Mouse (Mus musculus): Measurements from ENCODE around the gene Txndc2. TPM values are rescaled to one million over a fixed set of nuclear protein-coding genes. Genes with fewer than 3 reads are reported as not detected.
A peak's percentile ranks its signal among the peaks of the same experiment; 100 is the strongest.

Txndc2 gene
- polyA plus RNA-seq, 1 experiment from 2014 or later = not detected

- H3K36me3 ChIP-seq (ENCODE audit: control insufficient read depth, insufficient read depth, low read length) = no peaks in the 10 kb centered on the region
- under 1% methylated on average over 54 of the region's 91 CpGs for WGBS
- peak overlapping the region; percentile 97 for H3K4me3 ChIP-seq (ENCODE audit: low read depth, low read length)
- no peaks in the 10 kb centered on the region for H3K9me3 ChIP-seq (ENCODE audit: control insufficient read depth, low read length)
- H3K4me1 ChIP-seq (replicated peaks; ENCODE audit: control insufficient read depth, insufficient read depth, low read length) = 0 out of 2 replicates have a peak, but pooled peaks cover 5% of the 10 kb centered on the region
- H3K27me3 ChIP-seq (ENCODE audit: control insufficient read depth, insufficient read depth, low read length) = no peaks in the 10 kb centered on the region
- H3K4me2 ChIP-seq (replicated peaks; ENCODE audit: low read depth, low read length) = peak overlapping the region; percentile 62
- peak; percentile 60 for DNase-seq (ENCODE audit: low spot score)
- peak overlapping the region; percentile 96 for H3K9ac ChIP-seq (ENCODE audit: low read depth, low read length)
- peak; percentile 59 for ATAC-seq (ENCODE audit: low FRiP score)
- peak overlapping the region; percentile 99 for H3K27ac ChIP-seq (ENCODE audit: low read depth, low read length)
Measured at GRCm38 (mm10) chr17:65612391-65613141, 29.4 kb downstream of the Txndc2 start.

GRCm38 (mm10) chr17:65611721-65612120 lies 30.2 kb downstream of the Txndc2 start:
- Histone ChIP-seq H3K36me3 (ENCODE audit: control insufficient read depth, insufficient read depth, low read length) (no peaks in the 10 kb centered on the region), H3K27ac (ENCODE audit: low read depth, low read length) (no peak overlapping the region), H3K27me3 (ENCODE audit: control insufficient read depth, insufficient read depth, low read length) (no peaks in the 10 kb centered on the region), H3K4me2 (replicated peaks; ENCODE audit: low read depth, low read length) (peak overlapping the region; percentile 62), H3K4me3 (ENCODE audit: low read depth, low read length) (peak overlapping the region; percentile 97), H3K9me3 (ENCODE audit: control insufficient read depth, low read length) (no peaks in the 10 kb centered on the region), H3K9ac (ENCODE audit: low read depth, low read length) (no peak overlapping the region), H3K4me1 (replicated peaks; ENCODE audit: control insufficient read depth, insufficient read depth, low read length) (0 out of 2 replicates have a peak, but pooled peaks cover 5% of the 10 kb centered on the region)
- 20% methylated on average over 4 of the region's 4 CpGs for WGBS
- DNase-seq (ENCODE audit: low spot score) = no peak
- ATAC-seq (ENCODE audit: low FRiP score) = no peak

- 82% methylated on average over 5 of the region's 5 CpGs for WGBS
- Histone ChIP-seq H3K4me3 (ENCODE audit: low read depth, low read length) (no peak overlapping the region), H3K9me3 (ENCODE audit: control insufficient read depth, low read length) (no peaks in the 10 kb centered on the region), H3K9ac (ENCODE audit: low read depth, low read length) (no peak overlapping the region), H3K36me3 (ENCODE audit: control insufficient read depth, insufficient read depth, low read length) (no peaks in the 10 kb centered on the region), H3K4me1 (replicated peaks; ENCODE audit: control insufficient read depth, insufficient read depth, low read length) (0 out of 2 replicates have a peak, but pooled peaks cover 3% of the 10 kb centered on the region), H3K27ac (ENCODE audit: low read depth, low read length) (no peak overlapping the region), H3K4me2 (replicated peaks; ENCODE audit: low read depth, low read length) (no peak overlapping the region), H3K27me3 (ENCODE audit: control insufficient read depth, insufficient read depth, low read length) (no peaks in the 10 kb centered on the region)
- ATAC-seq (ENCODE audit: low FRiP score) (no peak), DNase-seq (ENCODE audit: low spot score) (no peak)
Measured at GRCm38 (mm10) chr17:65608743-65609142, 33.2 kb downstream of the Txndc2 start.

GRCm38 (mm10) chr17:65608312-65608687 lies 33.7 kb downstream of the Txndc2 start:
- Histone ChIP-seq H3K4me3 (ENCODE audit: low read depth, low read length) (no peak overlapping the region), H3K4me1 (replicated peaks; ENCODE audit: control insufficient read depth, insufficient read depth, low read length) (0 out of 2 replicates have a peak, but pooled peaks cover 3% of the 10 kb centered on the region), H3K27ac (ENCODE audit: low read depth, low read length) (no peak overlapping the region), H3K9me3 (ENCODE audit: control insufficient read depth, low read length) (no peaks in the 10 kb centered on the region), H3K36me3 (ENCODE audit: control insufficient read depth, insufficient read depth, low read length) (no peaks in the 10 kb centered on the region), H3K9ac (ENCODE audit: low read depth, low read length) (no peak overlapping the region), H3K4me2 (replicated peaks; ENCODE audit: low read depth, low read length) (no peak overlapping the region), H3K27me3 (ENCODE audit: control insufficient read depth, insufficient read depth, low read length) (no peaks in the 10 kb centered on the region)
- ATAC-seq (ENCODE audit: low FRiP score) (no peak), DNase-seq (ENCODE audit: low spot score) (no peak)
- 84% methylated on average over 2 of the region's 2 CpGs for WGBS

GRCm38 (mm10) chr17:65607574-65608311 lies 34.2 kb downstream of the Txndc2 start:
- Histone ChIP-seq H3K4me1 (replicated peaks; ENCODE audit: control insufficient read depth, insufficient read depth, low read length) (0 out of 2 replicates have a peak, but pooled peaks cover 3% of the 10 kb centered on the region), H3K27me3 (ENCODE audit: control insufficient read depth, insufficient read depth, low read length) (no peaks in the 10 kb centered on the region), H3K4me3 (ENCODE audit: low read depth, low read length) (no peak overlapping the region), H3K36me3 (ENCODE audit: control insufficient read depth, insufficient read depth, low read length) (no peaks in the 10 kb centered on the region), H3K9ac (ENCODE audit: low read depth, low read length) (no peak overlapping the region), H3K27ac (ENCODE audit: low read depth, low read length) (no peak overlapping the region), H3K9me3 (ENCODE audit: control insufficient read depth, low read length) (no peaks in the 10 kb centered on the region), H3K4me2 (replicated peaks; ENCODE audit: low read depth, low read length) (no peak overlapping the region)
- no peak for DNase-seq (ENCODE audit: low spot score)
- WGBS = 51% methylated on average over 7 of the region's 7 CpGs
- no peak for ATAC-seq (ENCODE audit: low FRiP score)

- WGBS = 86% methylated on average over 4 of the region's 4 CpGs
- H3K4me3 ChIP-seq (ENCODE audit: low read depth, low read length) = no peak overlapping the region
Measured at GRCm38 (mm10) chr17:65606014-65606413, 36.0 kb downstream of the Txndc2 start.

GRCm38 (mm10) chr17:65604892-65605291 lies 37.1 kb downstream of the Txndc2 start:
- no peak overlapping the region for H3K4me3 ChIP-seq (ENCODE audit: low read depth, low read length)
- 0 out of 2 replicates have a peak, but pooled peaks cover 3% of the 10 kb centered on the region for H3K4me1 ChIP-seq (replicated peaks; ENCODE audit: control insufficient read depth, insufficient read depth, low read length)
- H3K27me3 ChIP-seq (ENCODE audit: control insufficient read depth, insufficient read depth, low read length) = no peaks in the 10 kb centered on the region
- no peak overlapping the region for H3K4me2 ChIP-seq (replicated peaks; ENCODE audit: low read depth, low read length)
- H3K36me3 ChIP-seq (ENCODE audit: control insufficient read depth, insufficient read depth, low read length) = no peaks in the 10 kb centered on the region
- no peaks in the 10 kb centered on the region for H3K9me3 ChIP-seq (ENCODE audit: control insufficient read depth, low read length)
- no peak overlapping the region for H3K9ac ChIP-seq (ENCODE audit: low read depth, low read length)
- no peak overlapping the region for H3K27ac ChIP-seq (ENCODE audit: low read depth, low read length)
- ATAC-seq (ENCODE audit: low FRiP score) (no peak), DNase-seq (ENCODE audit: low spot score) (no peak)

More at GRCm38 (mm10) chr17:65606014-65606413, 36.0 kb downstream of the Txndc2 start:
- H3K9me3 ChIP-seq (ENCODE audit: control insufficient read depth, low read length) = no peaks in the 10 kb centered on the region
- H3K4me2 ChIP-seq (replicated peaks; ENCODE audit: low read depth, low read length) = no peak overlapping the region
- no peak overlapping the region for H3K27ac ChIP-seq (ENCODE audit: low read depth, low read length)
- H3K9ac ChIP-seq (ENCODE audit: low read depth, low read length) = no peak overlapping the region
- H3K27me3 ChIP-seq (ENCODE audit: control insufficient read depth, insufficient read depth, low read length) = no peaks in the 10 kb centered on the region
- ATAC-seq (ENCODE audit: low FRiP score) = no peak
- H3K4me1 ChIP-seq (replicated peaks; ENCODE audit: control insufficient read depth, insufficient read depth, low read length) = 0 out of 2 replicates have a peak, but pooled peaks cover 3% of the 10 kb centered on the region
- DNase-seq (ENCODE audit: low spot score) = no peak
- no peaks in the 10 kb centered on the region for H3K36me3 ChIP-seq (ENCODE audit: control insufficient read depth, insufficient read depth, low read length)

GRCm38 (mm10) chr17:65604315-65604714 lies 37.7 kb downstream of the Txndc2 start:
- no peaks in the 10 kb centered on the region for H3K9me3 ChIP-seq (ENCODE audit: control insufficient read depth, low read length)
- no peak for ATAC-seq (ENCODE audit: low FRiP score)
- no peak overlapping the region for H3K4me3 ChIP-seq (ENCODE audit: low read depth, low read length)
- DNase-seq (ENCODE audit: low spot score) = no peak
- H3K36me3 ChIP-seq (ENCODE audit: control insufficient read depth, insufficient read depth, low read length) = no peaks in the 10 kb centered on the region
- no peaks in the 10 kb centered on the region for H3K4me1 ChIP-seq (replicated peaks; ENCODE audit: control insufficient read depth, insufficient read depth, low read length)
- H3K9ac ChIP-seq (ENCODE audit: low read depth, low read length) = no peak overlapping the region
- H3K4me2 ChIP-seq (replicated peaks; ENCODE audit: low read depth, low read length) = no peak overlapping the region
- H3K27me3 ChIP-seq (ENCODE audit: control insufficient read depth, insufficient read depth, low read length) = no peaks in the 10 kb centered on the region
- H3K27ac ChIP-seq (ENCODE audit: low read depth, low read length) = no peak overlapping the region

Data from hindbrain, embryonic 11.5 days (tissue).